Mouse (Mus musculus): Measurements from ENCODE around the gene Prelid1.

DNA sequence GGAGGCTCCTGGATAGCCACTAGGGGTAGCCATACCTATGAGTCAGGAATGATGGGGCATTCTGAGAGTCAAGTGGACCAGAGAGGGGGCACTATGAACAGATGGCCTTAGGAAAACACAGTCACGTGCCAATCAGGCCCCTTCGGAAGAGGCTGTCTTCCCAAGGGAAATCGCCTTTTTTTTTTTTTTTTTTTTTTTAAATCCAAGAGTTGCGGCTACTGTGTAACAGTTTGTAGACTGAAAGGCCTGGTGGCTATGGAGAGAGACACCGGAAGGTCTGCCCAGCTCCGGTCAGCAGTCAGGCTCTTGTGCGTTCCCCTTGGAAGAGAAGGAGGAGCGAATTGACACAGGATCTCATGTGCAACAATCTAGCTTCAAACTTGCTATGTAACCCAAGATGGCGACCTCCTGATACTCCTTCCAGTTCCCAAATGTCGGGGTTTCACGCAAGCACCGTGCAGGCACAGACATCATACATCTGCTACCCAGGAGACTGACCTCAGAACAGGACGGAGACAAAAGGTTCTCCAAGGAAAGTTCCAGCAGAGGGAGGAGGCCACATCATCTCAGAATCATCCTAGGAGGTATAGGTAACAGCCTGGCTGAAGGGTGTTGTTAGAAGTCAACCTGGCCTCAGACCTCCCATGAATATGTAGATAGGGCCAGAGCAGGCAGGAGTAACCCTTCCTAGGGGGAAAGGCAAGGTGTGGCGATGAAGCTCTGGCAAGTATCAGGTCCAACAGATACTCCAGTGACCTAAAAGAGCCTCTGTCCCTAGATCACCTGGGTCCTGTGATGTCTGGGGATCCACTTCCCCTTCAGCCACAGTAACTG, 10.5 kb downstream of the Prelid1 start:
- TF ChIP-seq CTCF (IDR thresholded peaks at IDR 0.05; ENCODE audit: borderline replicate concordance, control insufficient read depth, extremely low read depth, insufficient read depth, low read length, poor library complexity) (no peak), POLR2A (IDR thresholded peaks at IDR 0.05; ENCODE audit: control insufficient read depth, extremely low read depth, insufficient read depth, low read length, poor library complexity) (no peak)
